Mouse (Mus musculus): Measurements from ENCODE around the gene Flywch1. TPM values are rescaled to one million over a fixed set of nuclear protein-coding genes. Genes with fewer than 3 reads are reported as not detected.

Flywch1 gene
- polyA plus RNA-seq (2014; fragmentation: Illumina TruSeq; extraction: RNeasy Lipid Tissue Mini Kit (QIAGEN cat#74804); ENCODE audit: low read depth, low replicate concordance), result 1.2 TPM

GRCm38 (mm10) chr17:23771284-23772218 is at the start of gene Flywch1:
Gene Flywch1 (minus strand): TSS chr17:23771602.

DNA sequence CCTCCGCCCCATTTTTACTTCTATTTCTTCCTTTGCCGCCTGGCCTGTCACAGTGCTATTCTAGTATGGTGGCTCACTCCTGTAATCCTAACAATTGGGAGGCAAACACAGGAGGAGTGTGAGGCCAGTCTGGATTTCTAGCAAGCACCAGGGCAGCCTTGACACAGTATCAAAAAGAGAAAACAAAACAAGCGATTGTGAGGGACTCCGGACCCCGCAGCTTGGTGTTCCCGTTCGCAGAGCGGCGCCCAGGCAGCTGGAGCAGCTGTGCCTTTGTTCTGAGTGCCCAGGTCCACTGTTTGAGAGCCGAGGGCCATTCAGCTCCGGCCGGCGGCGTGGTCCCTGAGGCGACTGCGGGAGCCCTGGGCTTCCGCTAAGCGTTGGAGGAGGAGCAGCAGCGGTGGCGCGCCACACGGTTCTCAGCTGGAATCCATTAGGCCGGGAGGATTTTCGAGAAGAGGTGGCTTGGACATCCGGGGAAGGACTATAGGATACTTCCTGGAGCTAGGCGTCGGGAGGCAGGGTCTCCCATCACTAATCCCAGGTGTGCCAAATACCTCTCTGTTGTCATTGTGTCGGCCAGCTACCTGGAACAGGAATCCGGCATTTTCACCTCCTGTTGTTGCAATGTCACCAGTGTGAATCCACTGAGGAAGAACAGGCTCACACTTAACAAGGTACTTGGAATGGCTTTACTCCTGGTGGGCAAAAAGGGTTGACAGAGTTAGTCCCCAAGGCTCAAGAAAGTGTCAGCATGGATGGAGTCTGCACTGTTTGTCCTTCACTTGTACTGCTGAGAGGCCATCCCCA is 19.1 kb upstream of the Flywch1 start, which contains the start of gene Srrm2:
Gene Srrm2 (plus strand): TSS at position 264 of the 810 bp plus-strand sequence.

GRCm38 (mm10) chr17:23785561-23786471 is 14.4 kb upstream of the Flywch1 start, which contains the start of gene Flywch2:
Gene Flywch2 (minus strand): TSS chr17:23786081.

GRCm38 (mm10) chr17:23745301-23746251 is 25.8 kb downstream of the Flywch1 start, which contains the start of gene Kremen2:
Gene Kremen2 (minus strand): TSS chr17:23745833.

DNA sequence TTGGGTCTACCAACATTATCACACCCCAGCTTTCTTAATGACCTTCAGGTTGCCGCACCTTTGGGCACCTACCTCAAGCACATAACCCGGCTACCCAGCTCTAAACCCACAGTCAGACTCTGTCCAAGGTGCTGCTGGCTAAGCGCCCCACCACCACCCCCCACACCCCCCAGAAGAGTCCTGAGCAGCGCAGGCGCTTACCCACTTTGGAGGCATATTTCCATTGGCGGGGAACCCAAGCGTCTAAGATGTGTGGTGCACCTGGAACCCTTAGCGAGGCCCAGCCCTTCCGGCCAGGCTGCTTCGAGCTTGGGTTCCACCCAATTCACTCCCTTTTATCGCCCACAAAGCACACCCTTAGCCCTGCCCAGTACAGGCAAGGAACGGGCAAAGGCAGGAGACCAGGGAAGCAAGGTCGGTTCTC is 30.8 kb downstream of the Flywch1 start, which contains the start of gene Paqr4:
Gene Paqr4 (minus strand): TSS at position 270 of the 424 bp plus-strand sequence.

GRCm38 (mm10) chr17:23725999-23726757 is 45.2 kb downstream of the Flywch1 start, which contains the start of gene Pkmyt1:
Gene Pkmyt1 (plus strand): TSS chr17:23726336.

DNA sequence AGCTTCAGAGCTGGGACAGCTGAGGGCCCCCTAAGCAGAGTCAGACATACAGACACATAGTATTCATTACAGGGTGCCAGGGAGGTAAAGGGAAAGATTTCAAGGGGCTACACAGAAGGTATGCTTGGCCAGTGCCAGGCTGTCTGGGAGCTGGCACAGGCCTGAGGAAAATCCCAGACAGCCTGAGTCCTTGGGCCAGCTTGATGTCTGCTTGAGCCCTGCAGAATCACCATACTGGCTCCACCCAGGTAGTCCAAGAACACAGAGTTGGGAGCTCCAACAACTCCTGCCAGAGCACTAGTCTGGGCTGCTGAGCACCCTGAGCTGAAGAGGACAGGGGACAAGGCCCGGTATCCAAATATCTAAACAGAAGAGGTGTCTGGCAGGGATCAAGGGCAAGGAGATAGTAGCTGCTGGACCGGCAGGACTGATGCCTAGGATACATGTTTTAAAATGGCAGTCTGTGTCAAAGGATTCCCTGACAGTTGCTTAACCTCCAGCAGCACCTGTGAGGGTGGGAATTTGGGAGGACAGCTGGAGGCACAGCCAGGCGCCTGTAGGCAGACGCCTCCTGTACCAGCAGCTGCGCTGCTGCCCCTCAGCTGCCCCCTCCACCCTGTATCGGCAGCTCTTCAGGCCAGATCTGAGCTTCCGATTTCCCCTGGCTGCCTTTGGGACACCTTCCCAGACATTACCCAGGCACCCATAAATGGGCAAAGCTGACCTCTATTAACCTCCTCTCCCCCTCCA is 48.9 kb downstream of the Flywch1 start, which contains the start of gene 1520401A03Rik:
Gene 1520401A03Rik (minus strand): TSS at position 408 of the 750 bp plus-strand sequence.

Other genes starting within 250 kb of the Flywch1 start
- gene Zfp213, start 207.4 kb downstream of the Flywch1 start, polyA plus RNA-seq (2014; fragmentation: Illumina TruSeq; extraction: RNeasy Lipid Tissue Mini Kit (QIAGEN cat#74804); ENCODE audit: low read depth, low replicate concordance), result 0.70 TPM
- gene Zfp13, start 172.1 kb downstream of the Flywch1 start, polyA plus RNA-seq (2014; fragmentation: Illumina TruSeq; extraction: RNeasy Lipid Tissue Mini Kit (QIAGEN cat#74804); ENCODE audit: low read depth, low replicate concordance), result not detected
- gene Zscan10, start 170.7 kb downstream of the Flywch1 start, polyA plus RNA-seq (2014; fragmentation: Illumina TruSeq; extraction: RNeasy Lipid Tissue Mini Kit (QIAGEN cat#74804); ENCODE audit: low read depth, low replicate concordance), result not detected
- not detected for gene Mmp25, start 126.3 kb downstream of the Flywch1 start, polyA plus RNA-seq (2014; fragmentation: Illumina TruSeq; extraction: RNeasy Lipid Tissue Mini Kit (QIAGEN cat#74804); ENCODE audit: low read depth, low replicate concordance)
- gene Bicdl2, start 111.1 kb downstream of the Flywch1 start, polyA plus RNA-seq (2014; fragmentation: Illumina TruSeq; extraction: RNeasy Lipid Tissue Mini Kit (QIAGEN cat#74804); ENCODE audit: low read depth, low replicate concordance), result not detected
- 11.7 TPM for gene Hcfc1r1, start 98.0 kb downstream of the Flywch1 start, polyA plus RNA-seq (2014; fragmentation: Illumina TruSeq; extraction: RNeasy Lipid Tissue Mini Kit (QIAGEN cat#74804); ENCODE audit: low read depth, low replicate concordance)
- gene Thoc6, start 97.7 kb downstream of the Flywch1 start, polyA plus RNA-seq (2014; fragmentation: Illumina TruSeq; extraction: RNeasy Lipid Tissue Mini Kit (QIAGEN cat#74804); ENCODE audit: low read depth, low replicate concordance), result 3.1 TPM
- gene Tnfrsf12a, start 94.1 kb downstream of the Flywch1 start, polyA plus RNA-seq (2014; fragmentation: Illumina TruSeq; extraction: RNeasy Lipid Tissue Mini Kit (QIAGEN cat#74804); ENCODE audit: low read depth, low replicate concordance), result 4.1 TPM
- gene Cldn6, start 92.4 kb downstream of the Flywch1 start, polyA plus RNA-seq (2014; fragmentation: Illumina TruSeq; extraction: RNeasy Lipid Tissue Mini Kit (QIAGEN cat#74804); ENCODE audit: low read depth, low replicate concordance), result not detected
- gene Cldn9, start 87.6 kb downstream of the Flywch1 start, polyA plus RNA-seq (2014; fragmentation: Illumina TruSeq; extraction: RNeasy Lipid Tissue Mini Kit (QIAGEN cat#74804); ENCODE audit: low read depth, low replicate concordance), result not detected
- 0.58 TPM for gene 1520401A03Rik, start 48.8 kb downstream of the Flywch1 start, polyA plus RNA-seq (2014; fragmentation: Illumina TruSeq; extraction: RNeasy Lipid Tissue Mini Kit (QIAGEN cat#74804); ENCODE audit: low read depth, low replicate concordance)
- not detected for gene Pkmyt1, start 45.3 kb downstream of the Flywch1 start, polyA plus RNA-seq (2014; fragmentation: Illumina TruSeq; extraction: RNeasy Lipid Tissue Mini Kit (QIAGEN cat#74804); ENCODE audit: low read depth, low replicate concordance)
- 3.3 TPM for gene Paqr4, start 30.7 kb downstream of the Flywch1 start, polyA plus RNA-seq (2014; fragmentation: Illumina TruSeq; extraction: RNeasy Lipid Tissue Mini Kit (QIAGEN cat#74804); ENCODE audit: low read depth, low replicate concordance)
- not detected for gene Kremen2, start 25.8 kb downstream of the Flywch1 start, polyA plus RNA-seq (2014; fragmentation: Illumina TruSeq; extraction: RNeasy Lipid Tissue Mini Kit (QIAGEN cat#74804); ENCODE audit: low read depth, low replicate concordance)
- gene Flywch2, start 14.5 kb upstream of the Flywch1 start, polyA plus RNA-seq (2014; fragmentation: Illumina TruSeq; extraction: RNeasy Lipid Tissue Mini Kit (QIAGEN cat#74804); ENCODE audit: low read depth, low replicate concordance), result 1.0 TPM
- 189 TPM for gene Srrm2, start 18.9 kb upstream of the Flywch1 start, polyA plus RNA-seq (2014; fragmentation: Illumina TruSeq; extraction: RNeasy Lipid Tissue Mini Kit (QIAGEN cat#74804); ENCODE audit: low read depth, low replicate concordance)
- 32.6 TPM for gene Elob, start 57.5 kb upstream of the Flywch1 start, polyA plus RNA-seq (2014; fragmentation: Illumina TruSeq; extraction: RNeasy Lipid Tissue Mini Kit (QIAGEN cat#74804); ENCODE audit: low read depth, low replicate concordance)
- not detected for gene Prss33, start 64.5 kb upstream of the Flywch1 start, polyA plus RNA-seq (2014; fragmentation: Illumina TruSeq; extraction: RNeasy Lipid Tissue Mini Kit (QIAGEN cat#74804); ENCODE audit: low read depth, low replicate concordance)
- gene Prss32, start 72.3 kb upstream of the Flywch1 start, polyA plus RNA-seq (2014; fragmentation: Illumina TruSeq; extraction: RNeasy Lipid Tissue Mini Kit (QIAGEN cat#74804); ENCODE audit: low read depth, low replicate concordance), result not detected
- not detected for gene Prss41, start 72.6 kb upstream of the Flywch1 start, polyA plus RNA-seq (2014; fragmentation: Illumina TruSeq; extraction: RNeasy Lipid Tissue Mini Kit (QIAGEN cat#74804); ENCODE audit: low read depth, low replicate concordance)
- not detected for gene Prss21, start 96.5 kb upstream of the Flywch1 start, polyA plus RNA-seq (2014; fragmentation: Illumina TruSeq; extraction: RNeasy Lipid Tissue Mini Kit (QIAGEN cat#74804); ENCODE audit: low read depth, low replicate concordance)
- not detected for gene Dcpp1, start 109.3 kb upstream of the Flywch1 start, polyA plus RNA-seq (2014; fragmentation: Illumina TruSeq; extraction: RNeasy Lipid Tissue Mini Kit (QIAGEN cat#74804); ENCODE audit: low read depth, low replicate concordance)
- gene Dcpp2, start 109.3 kb upstream of the Flywch1 start, polyA plus RNA-seq (2014; fragmentation: Illumina TruSeq; extraction: RNeasy Lipid Tissue Mini Kit (QIAGEN cat#74804); ENCODE audit: low read depth, low replicate concordance), result not detected
- gene Dcpp3, start 145.9 kb upstream of the Flywch1 start, polyA plus RNA-seq (2014; fragmentation: Illumina TruSeq; extraction: RNeasy Lipid Tissue Mini Kit (QIAGEN cat#74804); ENCODE audit: low read depth, low replicate concordance), result not detected
- gene Sbp, start 170.1 kb upstream of the Flywch1 start, polyA plus RNA-seq (2014; fragmentation: Illumina TruSeq; extraction: RNeasy Lipid Tissue Mini Kit (QIAGEN cat#74804); ENCODE audit: low read depth, low replicate concordance), result not detected
- not detected for gene Sbpl, start 183.7 kb upstream of the Flywch1 start, polyA plus RNA-seq (2014; fragmentation: Illumina TruSeq; extraction: RNeasy Lipid Tissue Mini Kit (QIAGEN cat#74804); ENCODE audit: low read depth, low replicate concordance)
- not detected for gene Prss30, start 209.0 kb upstream of the Flywch1 start, polyA plus RNA-seq (2014; fragmentation: Illumina TruSeq; extraction: RNeasy Lipid Tissue Mini Kit (QIAGEN cat#74804); ENCODE audit: low read depth, low replicate concordance)
- gene Prss22, start 226.5 kb upstream of the Flywch1 start, polyA plus RNA-seq (2014; fragmentation: Illumina TruSeq; extraction: RNeasy Lipid Tissue Mini Kit (QIAGEN cat#74804); ENCODE audit: low read depth, low replicate concordance), result not detected